Mouse (Mus musculus) left cerebral cortex, postnatal 25 days (tissue): ENCODE measurements around the gene Fam219b. TPM values are rescaled to one million over a fixed set of nuclear protein-coding genes. Genes with fewer than 3 reads are reported as not detected.

ENCODE experiments used
- DNase-seq, 2 experiments: peaks; one replicate each; pipeline ENCODE4 v3.0.0; 2022; ENCODE audit warnings: low spot score in 2 of 2, mixed read lengths in 1 of 2
- intact Hi-C: fragments of 180-260 bp; cut with DNase I; formaldehyde crosslinking; loops from one replicate; pipeline ENCODE4 v1.15.1; 2025
- total RNA-seq, 2 experiments: library from RNA; stranded (reverse); gene quantifications; 2 replicates each; pipeline ENCODE4 v1.2.3; 2021

The Fam219b gene
- total RNA-seq, 2 experiments from 2014 or later = 20.6 to 23.5 TPM

DNA sequence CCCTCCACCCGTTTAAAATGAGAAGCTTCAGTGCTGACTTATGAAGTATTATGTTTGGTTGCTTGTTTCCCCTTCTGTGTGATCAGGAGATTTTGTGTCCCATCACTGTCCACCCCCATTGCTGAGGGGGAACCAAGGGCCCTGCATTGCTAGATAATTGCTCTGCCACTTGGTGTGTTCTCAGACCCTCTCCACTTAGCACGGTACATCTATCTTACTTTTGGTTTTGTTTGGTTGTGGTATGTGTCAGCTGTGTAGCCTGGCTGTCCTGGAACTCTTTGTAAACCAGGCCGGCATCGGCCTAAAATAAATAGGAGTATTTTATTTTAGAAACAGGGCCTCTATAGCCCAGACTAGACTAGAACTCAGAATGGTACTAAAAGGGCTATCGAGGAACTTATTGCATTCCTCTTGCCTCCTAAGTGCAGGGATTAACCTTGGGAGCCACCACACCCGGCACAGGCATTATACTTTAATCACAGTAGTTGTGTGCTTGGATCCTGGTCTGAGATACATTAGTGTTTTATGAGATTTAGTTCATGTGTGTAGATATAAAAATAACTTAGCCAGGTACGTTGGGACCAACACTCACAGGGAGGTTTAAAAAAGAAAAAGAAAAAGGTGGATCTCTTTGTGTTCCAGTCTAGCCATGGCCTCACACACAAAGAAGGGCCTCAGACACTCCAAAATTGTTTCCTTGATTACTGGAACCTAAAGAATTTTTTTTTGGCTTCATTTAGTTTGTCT lies 15.0 kb upstream of the Fam219b start:
- intact Hi-C loops = loop anchor here (5.0 kb wide), 3 partner anchors 55 to 450 kb away; partner anchors contain the start of genes Scamp5 and Sin3a
- DNase-seq = no peak

DNA sequence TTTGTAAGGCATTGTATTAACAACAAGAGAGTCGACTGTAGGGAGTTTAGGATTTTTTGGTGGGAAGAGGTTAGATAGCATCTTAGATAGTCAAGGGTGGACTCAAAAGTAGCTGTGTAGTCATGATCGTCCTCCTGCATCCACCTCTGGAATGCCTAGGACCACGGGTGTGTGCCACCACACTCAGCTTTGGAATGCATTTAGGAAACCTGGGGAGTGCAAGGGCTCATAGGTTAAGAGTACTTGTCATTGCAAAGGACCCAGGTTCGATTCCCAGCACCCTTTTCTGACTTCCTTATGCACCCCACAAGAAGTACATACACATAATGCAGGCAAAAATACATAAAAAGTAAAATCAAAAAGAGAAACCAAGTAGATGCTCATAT lies 14.5 kb upstream of the Fam219b start:
- intact Hi-C loops = loop anchor here (5.0 kb wide), 3 partner anchors 56 to 451 kb away; partner anchors contain the start of genes Scamp5 and Sin3a
- DNase-seq = no peak

DNA sequence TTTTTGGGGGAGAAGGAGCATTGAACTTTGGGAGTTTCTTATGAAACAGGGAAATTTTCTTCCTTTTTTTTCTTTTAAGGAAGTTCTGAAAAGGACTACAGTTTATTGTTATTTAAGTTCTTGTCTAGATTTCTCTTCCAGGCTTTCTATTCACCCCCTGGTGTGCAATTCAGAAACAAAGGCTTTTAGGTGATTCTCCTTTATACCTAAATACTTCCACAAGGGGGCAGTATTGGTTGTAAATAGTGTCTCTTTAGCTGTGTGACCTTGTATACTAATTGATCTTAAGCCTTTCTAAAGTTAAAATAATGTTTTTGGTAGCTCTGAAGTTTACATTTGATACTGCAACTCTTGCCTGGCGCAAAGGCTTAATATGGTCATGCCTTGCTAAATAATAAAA lies 13.6 kb upstream of the Fam219b start:
- DNase-seq = no peak
- intact Hi-C loops = loop anchor here (5.0 kb wide), 3 partner anchors 56 to 451 kb away; partner anchors contain the start of genes Scamp5 and Sin3a

DNA sequence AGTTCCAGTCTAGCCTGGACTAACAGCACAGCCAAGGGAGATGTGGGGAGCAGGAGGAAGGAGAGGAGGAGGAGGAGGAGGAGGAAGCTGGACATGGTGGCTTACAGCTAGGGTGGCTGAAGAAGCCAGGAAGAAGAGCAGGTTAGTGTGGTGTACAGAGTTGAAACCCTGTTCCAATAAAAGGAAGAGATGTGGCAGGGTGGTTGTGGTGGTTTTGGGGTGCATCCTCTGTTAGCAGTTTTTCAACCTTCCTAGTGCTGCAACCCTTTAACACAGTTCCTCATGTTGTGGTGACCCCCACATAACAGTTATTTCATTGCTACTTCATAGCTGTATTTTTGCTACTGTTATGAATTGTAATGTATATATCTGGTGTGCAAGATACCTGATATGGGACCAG lies 12.9 kb upstream of the Fam219b start:
- no peak for DNase-seq
- intact Hi-C loops = loop anchor here (5.0 kb wide), 3 partner anchors 57 to 452 kb away; partner anchors contain the start of genes Scamp5 and Sin3a

DNA sequence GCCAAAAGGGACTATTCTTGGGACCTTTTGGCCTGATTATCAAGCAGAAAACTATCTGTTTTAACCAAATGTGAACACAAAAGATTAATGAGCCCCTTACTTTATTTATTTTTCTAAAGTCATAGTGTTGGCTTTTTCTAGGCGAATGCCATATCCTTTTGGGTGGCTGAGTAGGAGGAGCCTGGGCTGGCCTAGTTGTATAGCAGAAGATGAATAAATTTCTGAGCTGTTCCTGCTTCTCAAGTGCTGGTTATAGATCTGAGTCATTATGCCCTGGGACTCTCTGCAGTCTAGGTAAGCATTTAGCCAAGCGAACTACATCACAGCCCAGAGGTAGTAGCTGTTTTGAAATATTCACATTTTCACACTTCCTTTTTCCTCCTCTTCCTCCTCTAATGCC lies 11.8 kb upstream of the Fam219b start:
- intact Hi-C loops = no loop called here
- DNase-seq = peak in 1 of 2 experiments; percentile 72

DNA sequence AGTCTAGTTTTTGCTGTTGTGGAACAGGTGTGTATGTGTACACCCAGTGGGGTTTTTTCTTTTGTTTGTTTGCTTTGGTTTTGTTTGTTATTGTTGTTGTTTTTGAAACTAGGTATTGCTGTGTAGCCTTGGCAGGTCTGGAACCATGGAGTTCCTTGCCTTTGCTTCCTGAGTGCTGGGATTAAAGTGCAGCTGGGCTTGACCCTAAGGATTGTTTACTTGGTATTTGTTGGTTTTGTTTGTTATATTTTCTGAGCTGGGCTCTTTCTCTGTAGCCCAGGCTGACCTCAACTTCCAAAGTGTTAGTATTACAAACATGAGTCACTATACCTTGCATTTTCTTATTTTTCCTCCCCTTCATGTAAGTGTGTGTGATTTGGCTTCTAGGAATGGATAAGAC lies 10.9 kb upstream of the Fam219b start:
- no peak for DNase-seq
- intact Hi-C loops = no loop called here

- DNase-seq = no peak
- intact Hi-C loops = no loop called here
Measured at GRCm38 (mm10) chr9:57531946-57532345, 5.4 kb upstream of the Fam219b start.

GRCm38 (mm10) chr9:57536362-57536761 lies 966 bp upstream of the Fam219b start:
- DNase-seq = no peak
- intact Hi-C loops = no loop called here

- peak in 1 of 2 experiments; percentile 41 for DNase-seq
- intact Hi-C loops = loop anchor here (2.0 kb wide), 2 partner anchors 51 to 117 kb away; partner anchors contain the start of gene Ulk3
Measured at GRCm38 (mm10) chr9:57537728-57538181, 427 bp downstream of the Fam219b start.

GRCm38 (mm10) chr9:57539550-57539949 lies 2.2 kb downstream of the Fam219b start:
- DNase-seq = no peak
- intact Hi-C loops = loop anchor here (2.0 kb wide), 2 partner anchors 49 to 115 kb away; partner anchors contain the start of gene Ulk3

- DNase-seq = peak in 1 of 2 experiments; percentile 65
- intact Hi-C loops = no loop called here
Measured at GRCm38 (mm10) chr9:57541312-57541711, 4.0 kb downstream of the Fam219b start.

- peak in 1 of 2 experiments; percentile 54 for DNase-seq
- intact Hi-C loops = no loop called here
Measured at GRCm38 (mm10) chr9:57543951-57544350, 6.6 kb downstream of the Fam219b start.

- intact Hi-C loops = no loop called here
- DNase-seq = no peak
Measured at GRCm38 (mm10) chr9:57547287-57547686, 10.0 kb downstream of the Fam219b start.

DNA sequence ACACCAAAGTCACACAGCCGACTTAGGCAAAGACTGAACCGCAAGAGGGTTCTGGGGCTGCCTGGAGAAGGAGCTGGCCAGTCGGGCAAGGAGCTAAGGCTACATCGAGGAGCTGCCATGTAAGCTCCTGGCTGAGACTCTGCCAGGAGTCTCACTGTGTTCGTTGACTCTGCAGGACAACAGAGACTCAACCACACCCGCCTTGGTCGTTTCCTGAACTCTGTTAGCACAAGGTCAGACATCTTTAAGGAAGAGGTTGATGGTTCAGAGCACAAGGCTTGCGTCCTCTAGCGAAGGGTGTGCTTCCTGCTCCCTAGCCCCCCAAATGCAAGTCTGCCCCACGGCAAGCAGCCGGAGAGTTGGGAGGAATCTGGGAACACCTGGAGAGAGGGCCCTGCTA lies 10.5 kb downstream of the Fam219b start:
- intact Hi-C loops = no loop called here
- DNase-seq = no peak

DNA sequence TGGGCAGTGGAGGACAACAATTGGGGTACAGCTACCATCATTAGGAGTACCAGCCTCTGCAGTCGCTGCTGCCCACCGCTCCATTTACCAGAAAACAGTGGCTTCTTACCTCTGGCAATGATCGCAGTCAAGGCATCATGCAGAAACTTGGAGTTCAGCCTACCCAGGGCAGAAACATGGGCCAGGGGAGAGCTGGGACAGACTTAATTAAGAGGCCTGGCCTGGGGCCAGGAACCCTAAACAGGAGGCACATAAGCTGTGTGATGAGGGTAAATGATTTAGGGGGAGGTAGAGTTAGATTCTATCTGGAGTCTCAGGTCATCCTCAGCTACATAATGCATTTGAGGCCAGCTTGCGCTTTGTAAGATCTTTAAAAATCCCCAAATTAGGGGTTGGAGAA lies 11.9 kb downstream of the Fam219b start:
- intact Hi-C loops = no loop called here

GRCm38 (mm10) chr9:57550126-57550862 lies 13.0 kb downstream of the Fam219b start:
- intact Hi-C loops = no loop called here
- no peak for DNase-seq

More for the DNA sequence above, 11.9 kb downstream of the Fam219b start:
- DNase-seq = no peak

GRCm38 (mm10) chr9:57552139-57552887 lies 15.0 kb downstream of the Fam219b start, which contains the start of gene Mpi:
TSS of gene Mpi (minus strand) at chr9:57552763.
- intact Hi-C loops = no loop called here
- DNase-seq = peak; percentile 78 to 88

- intact Hi-C loops = no loop called here
- no peak for DNase-seq
Measured at GRCm38 (mm10) chr9:57553119-57553518, 15.8 kb downstream of the Fam219b start.

- DNase-seq = no peak
- intact Hi-C loops = no loop called here
Measured at GRCm38 (mm10) chr9:57554753-57555152, 17.4 kb downstream of the Fam219b start.

DNA sequence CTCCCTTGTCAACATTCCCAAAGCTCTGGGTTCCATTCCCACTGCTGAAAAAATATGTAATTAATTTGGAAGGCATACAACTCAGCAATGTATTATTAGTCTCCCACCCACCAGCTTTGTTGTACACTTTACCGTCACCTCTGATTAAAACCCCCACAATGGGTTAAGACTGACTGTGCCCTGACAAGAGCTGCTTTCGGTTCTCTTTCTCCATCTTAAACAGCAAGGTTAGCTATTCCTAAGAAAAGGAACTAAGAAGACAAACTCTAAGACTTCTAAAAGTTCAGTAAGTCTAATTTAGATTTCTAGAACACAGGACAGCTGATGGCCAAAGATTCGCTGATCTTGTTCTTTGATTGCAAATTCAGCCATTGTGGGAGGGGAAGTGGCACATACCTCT lies 19.9 kb downstream of the Fam219b start:
- no peak for DNase-seq
- intact Hi-C loops = no loop called here
